Mouse (Mus musculus) heart, embryonic 12.5 days (tissue): ENCODE data around the gene Necab3. TPM values are rescaled to one million over a fixed set of nuclear protein-coding genes. Genes with fewer than 3 reads are reported as not detected.
A peak's percentile ranks its signal among the peaks of the same experiment; 100 is the strongest.

ENCODE experiments used
- ATAC-seq: fragments of 200-750 bp; cut with Nextera tagmentation; 2 replicates; pipeline ENCODE4 v1.8.0; 2017; ENCODE audit warnings: moderate TSS enrichment, moderate library complexity; ENCODE audit not compliant: insufficient number of reproducible peaks, low FRiP score
- H3K27ac ChIP-seq: fragments of 300-500 bp; sonication (generic); 2 replicates; pipeline ENCODE4 v1.5.1; 2016; ENCODE audit warnings: mild to moderate bottlenecking, moderate library complexity; ENCODE audit not compliant: poor library complexity, severe bottlenecking
- H3K27me3 ChIP-seq: fragments of 300-500 bp; sonication (generic); replicated peaks from 2 replicates; pipeline ENCODE4 v1.6.1; 2016; ENCODE audit warnings: mild to moderate bottlenecking, moderate library complexity
- H3K36me3 ChIP-seq: fragments of 300-500 bp; sonication (generic); 2 replicates; pipeline ENCODE4 v1.6.1; 2016; ENCODE audit warnings: mild to moderate bottlenecking, moderate library complexity
- H3K4me1 ChIP-seq: fragments of 300-500 bp; sonication (generic); replicated peaks from 2 replicates; pipeline ENCODE4 v1.6.1; 2016; ENCODE audit warnings: mild to moderate bottlenecking
- H3K4me2 ChIP-seq: fragments of 300-500 bp; sonication (generic); 2 replicates; pipeline ENCODE4 v1.6.1; 2016; ENCODE audit warnings: mild to moderate bottlenecking, moderate library complexity
- H3K4me3 ChIP-seq: fragments of 300-500 bp; sonication (generic); 2 replicates; pipeline ENCODE4 v1.5.1; 2016; ENCODE audit warnings: mild to moderate bottlenecking
- H3K9ac ChIP-seq: fragments of 300-500 bp; sonication (generic); 2 replicates; pipeline ENCODE4 v1.6.1; 2016; ENCODE audit warnings: mild to moderate bottlenecking, moderate library complexity
- H3K9me3 ChIP-seq: fragments of 300-500 bp; sonication (generic); replicated peaks from 2 replicates; pipeline ENCODE4 v1.6.1; 2016; ENCODE audit warnings: mild to moderate bottlenecking, moderate library complexity
- WGBS: fragments of 180-500 bp; shearing (Covaris S2); methylation state at CpG from one replicate; pipeline ENCODE4 v1.1.7; 2016; 5-methylcytosine and 5-hydroxymethylcytosine counted together
- polyA plus RNA-seq: library from polyadenylated mRNA; unstranded; fragments of >200 nt; fragmentation: Nextera tagmentation; extraction: Ambion mirVana; gene quantifications from 2 replicates; pipeline ENCODE4 v1.2.1, GENCODE M21; 2016

The Necab3 gene
- 0.27 and 0.87 TPM in 2 replicates for polyA plus RNA-seq

- H3K4me1 ChIP-seq: peaks cover 34% of the 10 kb centered on the region
- 0 out of 2 replicates have a peak, but pooled peaks cover 5% of the 10 kb centered on the region for H3K27me3 ChIP-seq
- ATAC-seq: peak; percentile 47; the same call in 1 of the 2 replicates
- WGBS: 6% methylated on average over 33 of the region's 34 CpGs
- peak within 1 kb of the TSS; percentile 31; the same call in 1 of the 2 replicates for H3K9ac ChIP-seq
- H3K27ac ChIP-seq: no peak within 1 kb of the TSS
- H3K9me3 ChIP-seq: no peaks in the 10 kb centered on the region
- peaks cover 26% of the 10 kb centered on the region for H3K36me3 ChIP-seq
- peak within 1 kb of the TSS; percentile 68 for H3K4me2 ChIP-seq
- peak within 1 kb of the TSS; percentile 37 for H3K4me3 ChIP-seq
These were observed at the start of gene Necab3 for GRCm38 (mm10) chr2:154558264-154559039. Gene Necab3 (minus strand): TSS chr2:154558890.

- H3K36me3 ChIP-seq: no peaks in the 10 kb centered on the region
- WGBS: 71% methylated on average over 1 of the region's 1 CpGs
- no peak for ATAC-seq
These were observed 48.3 kb upstream of the Necab3 start for GRCm38 (mm10) chr2:154606965-154607364.

GRCm38 (mm10) chr2:154604156-154604555 lies 45.5 kb upstream of the Necab3 start:
- Histone ChIP-seq H3K27me3 (no peaks in the 10 kb centered on the region), H3K4me1 (0 out of 2 replicates have a peak, but pooled peaks cover 13% of the 10 kb centered on the region), H3K4me3 (peak overlapping the region; percentile 86), H3K36me3 (no peaks in the 10 kb centered on the region), H3K9me3 (no peaks in the 10 kb centered on the region), H3K27ac (no peak overlapping the region), H3K9ac (no peak overlapping the region; the same call in 1 of the 2 replicates), H3K4me2 (peak overlapping the region; percentile 83)
- ATAC-seq: no peak
- 35% methylated on average over 7 of the region's 7 CpGs for WGBS

More at GRCm38 (mm10) chr2:154606965-154607364, 48.3 kb upstream of the Necab3 start:
- Histone ChIP-seq H3K27me3 (no peaks in the 10 kb centered on the region), H3K27ac (no peak overlapping the region), H3K4me3 (no peak overlapping the region), H3K9me3 (no peaks in the 10 kb centered on the region), H3K9ac (no peak overlapping the region), H3K4me2 (no peak overlapping the region), H3K4me1 (0 out of 2 replicates have a peak, but pooled peaks cover 12% of the 10 kb centered on the region)

DNA sequence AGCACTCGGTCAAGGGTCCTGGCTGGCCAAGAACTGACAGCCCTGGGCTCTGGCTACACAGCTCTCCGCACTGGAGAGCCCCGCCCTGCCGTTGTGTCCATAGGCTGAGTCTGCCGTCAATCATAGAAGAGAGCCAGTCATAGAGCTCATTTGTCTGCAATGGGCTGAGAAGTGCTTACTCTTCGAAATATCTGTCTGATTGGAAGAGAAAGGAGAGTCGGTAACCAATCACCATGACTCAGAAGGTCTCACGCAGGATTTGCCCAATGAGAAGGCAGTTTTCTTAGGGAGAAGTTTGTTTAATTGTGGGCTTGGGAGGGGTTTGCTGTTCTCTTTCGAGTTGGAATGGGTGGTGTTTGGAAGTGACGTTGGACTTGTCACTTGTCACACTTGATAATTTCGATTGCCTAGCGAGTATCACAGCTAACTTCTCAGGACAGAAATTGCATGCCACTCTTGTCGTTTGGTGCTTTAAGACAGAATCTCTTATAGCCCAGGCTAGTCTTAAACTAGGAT lies 45.0 kb upstream of the Necab3 start, which contains the start of gene Pxmp4:
Gene Pxmp4 (minus strand): TSS at position 71 of the 516 bp plus-strand sequence.
- 0% methylated on average over 13 of the region's 13 CpGs for WGBS
- Histone ChIP-seq H3K27me3 (no peaks in the 10 kb centered on the region), H3K9me3 (no peaks in the 10 kb centered on the region), H3K4me2 (peak within 1 kb of the TSS; percentile 83), H3K4me3 (peak within 1 kb of the TSS; percentile 86), H3K36me3 (no peaks in the 10 kb centered on the region), H3K27ac (peak within 1 kb of the TSS; percentile 61; the same call in 1 of the 2 replicates), H3K4me1 (0 out of 2 replicates have a peak, but pooled peaks cover 13% of the 10 kb centered on the region), H3K9ac (peak within 1 kb of the TSS; percentile 86)
- ATAC-seq: peak; percentile 100

DNA sequence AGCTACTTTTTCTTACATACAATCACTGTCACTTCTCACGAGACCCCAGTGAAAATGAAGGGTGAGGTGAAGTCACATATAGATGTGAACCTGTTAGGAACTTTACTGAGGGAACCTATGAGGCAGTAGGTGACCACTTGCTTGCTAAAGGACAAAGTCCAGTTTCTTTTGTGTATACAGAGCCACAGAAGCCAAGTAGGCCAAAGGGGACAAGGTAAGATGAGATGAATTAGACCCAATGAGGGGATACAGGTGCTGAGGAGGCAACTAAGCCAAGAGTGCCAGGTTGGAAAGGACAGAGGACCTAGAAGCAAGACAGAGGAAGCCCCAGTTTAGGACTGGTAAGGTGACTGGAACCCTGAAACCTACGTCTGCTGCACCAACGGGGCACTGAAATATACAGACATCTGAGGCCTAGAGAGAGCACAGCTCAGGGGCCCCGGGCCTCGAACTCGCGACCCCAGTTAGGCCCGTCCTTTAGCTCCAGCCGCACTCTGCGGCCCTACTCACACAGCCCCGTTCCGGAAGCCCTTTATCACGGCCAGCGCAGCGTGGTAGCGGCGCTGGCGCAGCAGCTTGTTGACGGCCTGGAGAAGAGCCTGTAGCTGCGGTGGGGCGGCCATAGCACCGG lies 44.4 kb upstream of the Necab3 start:
- Histone ChIP-seq H3K36me3 (no peaks in the 10 kb centered on the region), H3K4me2 (peak overlapping the region; percentile 83), H3K9me3 (no peaks in the 10 kb centered on the region), H3K27me3 (no peaks in the 10 kb centered on the region), H3K9ac (peak overlapping the region; percentile 86), H3K4me3 (peak overlapping the region; percentile 86), H3K4me1 (0 out of 2 replicates have a peak, but pooled peaks cover 13% of the 10 kb centered on the region), H3K27ac (peak overlapping the region; percentile 61; the same call in 1 of the 2 replicates)
- no peak for ATAC-seq
- 13% methylated on average over 22 of the region's 22 CpGs for WGBS

DNA sequence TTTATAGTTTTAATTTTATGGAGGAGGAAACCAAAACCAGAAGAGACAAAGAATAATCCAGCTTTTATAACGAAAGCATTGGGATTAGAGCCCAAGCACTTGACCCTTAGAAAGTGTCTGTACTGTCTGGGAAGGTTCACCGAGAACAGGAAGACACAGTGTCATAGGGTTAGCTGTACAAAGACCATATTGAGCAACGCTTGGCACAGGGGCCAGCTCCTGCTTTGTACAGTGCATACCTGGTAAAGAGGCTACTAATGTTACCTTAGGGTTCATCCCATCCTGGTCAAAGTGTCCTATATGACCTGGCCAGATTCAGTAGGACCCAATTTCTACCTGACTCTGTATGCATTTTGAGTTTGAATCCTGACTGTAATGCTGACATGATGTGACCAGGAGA lies 42.6 kb upstream of the Necab3 start:
- 73% methylated on average over 3 of the region's 3 CpGs for WGBS
- H3K4me1 ChIP-seq: 0 out of 2 replicates have a peak, but pooled peaks cover 13% of the 10 kb centered on the region
- no peaks in the 10 kb centered on the region for H3K9me3 ChIP-seq
- H3K4me2 ChIP-seq: no peak overlapping the region
- no peak overlapping the region for H3K9ac ChIP-seq
- no peak overlapping the region for H3K4me3 ChIP-seq
- H3K27ac ChIP-seq: no peak overlapping the region
- H3K36me3 ChIP-seq: no peaks in the 10 kb centered on the region
- H3K27me3 ChIP-seq: no peaks in the 10 kb centered on the region
- ATAC-seq: no peak

- 65% methylated on average over 6 of the region's 6 CpGs for WGBS
- Histone ChIP-seq H3K4me3 (no peak overlapping the region), H3K36me3 (peaks cover 3% of the 10 kb centered on the region; the same call in 1 of the 2 replicates), H3K27ac (no peak overlapping the region), H3K27me3 (no peaks in the 10 kb centered on the region), H3K4me2 (no peak overlapping the region), H3K4me1 (0 out of 2 replicates have a peak, but pooled peaks cover 13% of the 10 kb centered on the region), H3K9ac (no peak overlapping the region), H3K9me3 (no peaks in the 10 kb centered on the region)
- ATAC-seq: no peak
These were observed 41.9 kb upstream of the Necab3 start for GRCm38 (mm10) chr2:154600586-154600985.

DNA sequence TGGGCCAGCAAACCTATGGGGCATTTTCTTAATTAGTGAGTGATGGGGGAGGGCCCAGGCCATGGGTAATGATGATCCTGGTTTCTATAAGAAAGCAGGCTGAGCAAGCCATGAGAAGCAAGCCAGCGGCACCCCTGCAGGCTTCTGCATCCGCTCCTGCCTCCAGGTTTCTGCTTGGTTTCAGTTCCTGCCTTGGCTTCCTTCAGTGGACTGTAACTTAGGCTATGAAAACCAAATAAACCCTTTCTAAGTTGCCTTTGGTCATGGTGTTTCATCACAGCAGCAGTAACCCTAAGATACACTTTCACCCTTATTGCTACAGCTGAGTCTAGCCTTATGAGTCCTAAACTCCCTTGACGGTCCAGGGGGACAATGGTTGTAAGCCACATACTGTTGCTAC lies 38.7 kb upstream of the Necab3 start:
- Histone ChIP-seq H3K36me3 (peaks cover 21% of the 10 kb centered on the region), H3K27me3 (no peaks in the 10 kb centered on the region), H3K9ac (no peak overlapping the region), H3K9me3 (peaks cover 6% of the 10 kb centered on the region), H3K4me3 (no peak overlapping the region), H3K4me2 (no peak overlapping the region), H3K4me1 (0 out of 2 replicates have a peak, but pooled peaks cover 4% of the 10 kb centered on the region), H3K27ac (no peak overlapping the region)
- 79% methylated on average over 3 of the region's 3 CpGs for WGBS
- ATAC-seq: no peak

GRCm38 (mm10) chr2:154595775-154596174 lies 37.1 kb upstream of the Necab3 start:
- Histone ChIP-seq H3K9ac (no peak overlapping the region), H3K4me1 (0 out of 2 replicates have a peak, but pooled peaks cover 3% of the 10 kb centered on the region), H3K4me3 (no peak overlapping the region), H3K9me3 (peaks cover 6% of the 10 kb centered on the region), H3K4me2 (no peak overlapping the region), H3K27me3 (no peaks in the 10 kb centered on the region), H3K36me3 (peaks cover 21% of the 10 kb centered on the region), H3K27ac (no peak overlapping the region)
- 80% methylated on average over 5 of the region's 5 CpGs for WGBS
- no peak for ATAC-seq

DNA sequence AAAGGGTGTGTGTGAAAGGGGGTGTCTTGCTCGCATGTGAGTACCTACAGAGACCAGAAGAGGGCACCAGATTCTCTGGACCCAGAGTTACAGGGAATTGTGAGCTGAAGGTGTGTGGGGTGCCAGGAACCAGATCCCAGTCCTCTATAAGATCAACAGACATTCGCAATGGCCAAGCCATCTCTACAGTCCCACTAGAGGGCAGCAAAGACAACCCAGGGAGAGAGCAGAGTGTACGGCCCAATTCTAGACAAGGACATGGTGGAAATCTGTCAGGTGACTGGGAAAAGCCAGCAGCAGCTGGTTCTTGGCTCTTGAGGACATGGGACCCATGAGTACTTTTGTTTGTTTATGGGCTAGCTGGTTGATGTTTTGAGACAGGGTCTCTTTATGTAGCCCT lies 34.3 kb upstream of the Necab3 start:
- no peak overlapping the region for H3K27ac ChIP-seq
- H3K36me3 ChIP-seq: peaks cover 21% of the 10 kb centered on the region
- 68% methylated on average over 3 of the region's 3 CpGs for WGBS
- no peak for ATAC-seq
- no peak overlapping the region for H3K9ac ChIP-seq
- 0 out of 2 replicates have a peak, but pooled peaks cover 4% of the 10 kb centered on the region for H3K4me1 ChIP-seq
- H3K9me3 ChIP-seq: peaks cover 6% of the 10 kb centered on the region
- H3K4me2 ChIP-seq: no peak overlapping the region
- H3K27me3 ChIP-seq: no peaks in the 10 kb centered on the region
- H3K4me3 ChIP-seq: no peak overlapping the region

GRCm38 (mm10) chr2:154591239-154591638 lies 32.5 kb upstream of the Necab3 start:
- H3K9ac ChIP-seq: no peak overlapping the region
- ATAC-seq: no peak
- H3K4me2 ChIP-seq: no peak overlapping the region
- H3K36me3 ChIP-seq: peaks cover 30% of the 10 kb centered on the region
- peaks cover 10% of the 10 kb centered on the region for H3K9me3 ChIP-seq
- H3K4me3 ChIP-seq: no peak overlapping the region
- 93% methylated on average over 3 of the region's 3 CpGs for WGBS
- 0 out of 2 replicates have a peak, but pooled peaks cover 4% of the 10 kb centered on the region for H3K4me1 ChIP-seq
- H3K27me3 ChIP-seq: no peaks in the 10 kb centered on the region
- no peak overlapping the region for H3K27ac ChIP-seq
